Mouse (Mus musculus): ENCODE measurements around the gene Fam206a. TPM values are rescaled to one million over a fixed set of nuclear protein-coding genes. Genes with fewer than 3 reads are reported as not detected.
A peak's percentile ranks its signal among the peaks of the same experiment; 100 is the strongest.

The Fam206a gene
- 4.1 and 4.8 TPM in 2 replicates for polyA plus RNA-seq (2015; fragmentation: Nextera tagmentation; extraction: Ambion mirVana)

DNA sequence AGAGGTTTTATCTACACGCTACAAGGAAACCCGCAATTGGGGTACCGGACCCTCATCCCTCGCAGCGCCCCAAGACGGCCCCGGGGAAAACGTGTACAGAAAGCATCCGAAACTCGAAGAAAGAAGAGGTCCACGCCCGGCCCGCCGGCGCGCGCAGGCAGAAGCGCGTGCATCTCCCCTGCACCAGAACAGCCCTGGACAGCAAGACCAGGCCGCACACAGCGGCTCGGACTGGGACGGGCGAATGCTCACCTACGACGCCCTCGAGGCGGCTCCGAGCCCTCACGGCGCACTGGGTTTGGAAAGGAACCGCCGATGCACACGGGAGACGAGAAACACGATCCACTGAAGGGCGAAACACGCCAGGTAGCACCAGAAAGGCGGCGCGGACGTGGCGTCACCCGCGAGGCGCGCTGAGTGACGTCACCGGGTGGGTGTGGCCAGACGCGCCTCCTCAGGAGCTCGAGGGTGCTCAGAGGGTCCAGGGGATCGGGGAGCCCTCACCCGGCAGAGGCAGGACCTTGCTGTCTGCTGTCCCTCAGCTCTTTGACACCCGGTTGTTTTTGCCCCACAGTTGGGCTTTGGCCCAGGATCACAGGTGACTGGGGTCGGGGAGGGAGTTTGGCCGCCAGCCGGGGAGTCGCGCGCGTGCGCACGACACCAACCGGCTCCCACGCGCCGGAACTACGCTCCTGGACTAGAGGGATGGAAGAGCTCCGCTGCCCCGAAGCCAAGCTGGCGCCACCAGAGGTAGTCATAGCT lies at the start of gene Fam206a, which contains the start of gene Elp1:
Gene Fam206a (plus strand): TSS at position 439 of the 762 bp plus-strand sequence.
Gene Elp1 (minus strand): TSS at position 425 of the 762 bp plus-strand sequence.
- peaks cover 41% of the 10 kb centered on the region for H3K36me3 ChIP-seq (replicated peaks)
- WGBS (ENCODE audit: insufficient replicate concordance), result 1% methylated on average over 72 of the region's 72 CpGs
- H3K27me3 ChIP-seq, result no peaks in the 10 kb centered on the region
- no peaks in the 10 kb centered on the region for H3K9me3 ChIP-seq (replicated peaks)
- peak within 1 kb of the TSS; percentile 62 for H3K9ac ChIP-seq
- peak; percentile 90 for ATAC-seq (ENCODE audit: insufficient read depth)
- H3K4me2 ChIP-seq, result peak within 1 kb of the TSS; percentile 91
- peak within 1 kb of the TSS; percentile 75 for H3K27ac ChIP-seq (replicated peaks)
- peak within 1 kb of the TSS; percentile 86 for H3K4me3 ChIP-seq (replicated peaks)
- peaks cover 27% of the 10 kb centered on the region for H3K4me1 ChIP-seq (replicated peaks)

DNA sequence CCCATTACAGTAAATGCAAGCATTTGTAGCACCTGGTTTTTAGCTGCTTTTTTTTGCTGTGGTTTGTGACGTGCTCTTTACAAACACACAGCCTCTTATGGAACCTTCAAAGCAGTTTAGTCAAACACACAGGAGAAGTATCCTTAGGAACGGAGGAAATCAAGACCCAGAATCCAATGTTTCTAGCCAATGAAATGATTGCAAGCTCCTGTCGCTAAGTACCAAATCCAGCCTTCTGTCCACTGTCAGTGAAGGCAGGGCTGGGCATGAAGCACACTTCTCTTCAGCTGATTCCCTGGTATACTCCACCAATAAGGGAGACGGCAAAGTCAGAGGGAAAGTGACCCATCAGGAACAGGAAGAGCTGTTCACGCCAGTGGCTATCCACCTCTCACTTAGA lies 46.1 kb upstream of the Fam206a start:
- H3K4me2 ChIP-seq, result no peak overlapping the region; the same call in 1 of the 2 replicates
- peaks cover 83% of the 10 kb centered on the region for H3K36me3 ChIP-seq (replicated peaks)
- WGBS (ENCODE audit: insufficient replicate concordance), result 75% methylated on average over 5 of the region's 5 CpGs
- no peak overlapping the region for H3K9ac ChIP-seq
- no peak overlapping the region for H3K4me3 ChIP-seq (replicated peaks)
- no peak overlapping the region for H3K27ac ChIP-seq (replicated peaks)
- no peaks in the 10 kb centered on the region for H3K9me3 ChIP-seq (replicated peaks)
- H3K4me1 ChIP-seq (replicated peaks), result no peaks in the 10 kb centered on the region
- H3K27me3 ChIP-seq, result no peaks in the 10 kb centered on the region
- ATAC-seq (ENCODE audit: insufficient read depth), result no peak

DNA sequence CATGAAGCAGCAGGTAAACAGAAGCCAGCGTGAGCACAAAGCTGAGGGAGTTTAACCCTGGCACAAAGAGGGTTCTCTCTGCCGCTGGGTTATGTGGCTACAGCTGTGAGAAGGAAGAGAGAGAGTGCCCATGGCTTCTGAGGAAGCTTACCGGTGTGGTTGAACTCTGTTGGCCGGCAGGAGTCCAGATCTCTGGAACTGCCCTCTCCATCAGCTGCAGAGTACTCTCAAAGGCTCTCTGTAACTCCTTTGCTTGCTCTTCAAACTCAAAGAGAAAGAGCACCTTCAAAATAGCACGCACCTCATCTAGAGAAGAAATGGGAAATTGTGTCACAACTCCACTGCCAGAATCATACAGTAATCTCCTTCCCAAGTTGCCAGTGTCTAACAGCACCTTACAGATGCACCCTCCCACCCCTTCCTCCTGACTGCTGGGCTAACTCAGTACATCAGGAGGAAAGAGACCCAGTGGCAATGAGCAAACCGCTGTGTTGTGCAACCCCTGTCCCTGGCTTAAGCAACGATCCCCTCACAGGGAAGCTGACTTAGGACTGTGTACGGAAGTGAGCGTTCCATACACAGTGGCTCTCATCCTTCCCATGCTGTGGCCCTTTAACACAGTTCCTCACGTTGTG lies 45.1 kb upstream of the Fam206a start:
- H3K4me3 ChIP-seq (replicated peaks), result no peak overlapping the region
- H3K9me3 ChIP-seq (replicated peaks), result no peaks in the 10 kb centered on the region
- no peaks in the 10 kb centered on the region for H3K27me3 ChIP-seq
- H3K27ac ChIP-seq (replicated peaks), result 0 out of 2 replicates have a peak overlapping the region, but pooled peaks have one; percentile 9
- no peak overlapping the region for H3K4me2 ChIP-seq
- peaks cover 80% of the 10 kb centered on the region for H3K36me3 ChIP-seq (replicated peaks)
- H3K9ac ChIP-seq, result no peak overlapping the region
- peak; percentile 71 for ATAC-seq (ENCODE audit: insufficient read depth)
- WGBS (ENCODE audit: insufficient replicate concordance), result 73% methylated on average over 10 of the region's 10 CpGs
- no peaks in the 10 kb centered on the region for H3K4me1 ChIP-seq (replicated peaks)

DNA sequence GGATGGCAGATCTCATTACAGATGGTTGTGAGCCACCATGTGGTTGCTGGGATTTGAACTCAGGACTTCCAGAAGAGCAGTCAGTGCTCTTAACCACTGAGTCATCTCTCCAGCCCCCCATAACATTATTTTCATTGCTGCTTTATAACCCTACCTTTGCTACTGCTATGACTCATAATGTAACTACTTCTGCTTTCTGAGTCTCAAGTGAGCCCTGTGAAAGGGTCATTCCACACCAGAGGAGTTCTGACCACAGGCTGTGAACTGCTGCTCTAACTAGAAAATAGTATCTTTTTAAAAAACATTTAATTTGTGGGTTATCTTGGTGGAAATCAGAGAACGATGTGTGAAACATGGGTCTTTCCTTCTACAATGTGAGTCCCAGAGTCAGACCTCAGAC lies 44.5 kb upstream of the Fam206a start:
- Histone ChIP-seq H3K4me1 (replicated peaks) (no peaks in the 10 kb centered on the region), H3K27me3 (no peaks in the 10 kb centered on the region), H3K4me2 (no peak overlapping the region), H3K4me3 (replicated peaks) (no peak overlapping the region), H3K36me3 (replicated peaks) (peaks cover 84% of the 10 kb centered on the region), H3K9ac (no peak overlapping the region), H3K9me3 (replicated peaks) (no peaks in the 10 kb centered on the region), H3K27ac (replicated peaks) (no peak overlapping the region)
- 60% methylated on average over 1 of the region's 1 CpGs for WGBS (ENCODE audit: insufficient replicate concordance)
- ATAC-seq (ENCODE audit: insufficient read depth), result 0 out of 2 replicates have a peak, but pooled peaks have one; percentile 44

DNA sequence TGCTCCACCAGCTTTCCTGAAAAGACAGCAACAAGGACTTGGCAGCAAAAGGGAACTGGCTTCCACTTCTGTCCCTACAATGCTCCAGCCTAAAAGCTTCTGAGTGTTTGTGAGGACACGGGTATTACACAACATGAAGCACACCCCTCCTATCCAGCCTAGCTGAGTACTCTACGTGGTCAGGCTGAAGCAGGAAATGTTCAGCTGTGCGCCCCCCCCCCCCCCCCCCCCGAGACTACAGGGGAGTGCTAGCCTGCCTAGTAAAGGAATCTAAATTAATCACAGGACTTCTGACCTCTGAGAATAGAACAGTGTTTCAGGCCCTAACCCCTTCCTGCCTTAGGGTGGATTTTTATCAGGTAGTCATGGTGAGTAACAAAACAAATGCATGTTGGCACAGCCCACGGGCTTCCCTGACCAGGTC lies 34.3 kb upstream of the Fam206a start:
- 45% methylated on average over 5 of the region's 5 CpGs for WGBS (ENCODE audit: insufficient replicate concordance)
- H3K9me3 ChIP-seq (replicated peaks), result no peaks in the 10 kb centered on the region

DNA sequence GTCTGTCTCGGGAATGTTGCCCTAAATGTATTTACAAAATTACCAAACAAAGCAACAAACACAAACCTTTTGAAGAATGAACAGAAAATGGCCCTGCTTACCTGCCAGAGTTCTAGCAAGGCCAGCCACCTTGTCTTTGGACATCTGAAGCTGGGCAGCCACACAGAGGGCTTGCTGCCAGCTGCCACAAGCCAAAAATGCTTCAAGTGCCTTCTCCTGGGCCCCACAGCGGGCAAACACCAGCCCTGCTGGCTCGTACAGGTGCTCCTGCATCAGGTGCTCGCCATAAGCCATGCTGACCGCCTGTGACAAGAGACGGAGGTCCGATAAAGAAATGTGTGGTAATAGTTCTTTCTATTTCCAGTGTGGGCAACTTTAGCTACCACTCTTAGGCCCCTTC lies 33.2 kb upstream of the Fam206a start:
- H3K27ac ChIP-seq (replicated peaks), result no peak overlapping the region
- H3K4me2 ChIP-seq, result no peak overlapping the region
- no peak overlapping the region for H3K4me3 ChIP-seq (replicated peaks)
- peaks cover 93% of the 10 kb centered on the region for H3K36me3 ChIP-seq (replicated peaks)
- ATAC-seq (ENCODE audit: insufficient read depth), result no peak
- no peak overlapping the region for H3K9ac ChIP-seq
- no peaks in the 10 kb centered on the region for H3K9me3 ChIP-seq (replicated peaks)
- 73% methylated on average over 7 of the region's 7 CpGs for WGBS (ENCODE audit: insufficient replicate concordance)
- no peaks in the 10 kb centered on the region for H3K4me1 ChIP-seq (replicated peaks)
- no peaks in the 10 kb centered on the region for H3K27me3 ChIP-seq

More for the DNA sequence above, 34.3 kb upstream of the Fam206a start:
- no peak overlapping the region for H3K9ac ChIP-seq
- no peaks in the 10 kb centered on the region for H3K4me1 ChIP-seq (replicated peaks)
- no peaks in the 10 kb centered on the region for H3K27me3 ChIP-seq
- no peak overlapping the region for H3K27ac ChIP-seq (replicated peaks)
- no peak overlapping the region for H3K4me3 ChIP-seq (replicated peaks)
- no peak for ATAC-seq (ENCODE audit: insufficient read depth)
- H3K36me3 ChIP-seq (replicated peaks), result peaks cover 88% of the 10 kb centered on the region
- H3K4me2 ChIP-seq, result no peak overlapping the region

DNA sequence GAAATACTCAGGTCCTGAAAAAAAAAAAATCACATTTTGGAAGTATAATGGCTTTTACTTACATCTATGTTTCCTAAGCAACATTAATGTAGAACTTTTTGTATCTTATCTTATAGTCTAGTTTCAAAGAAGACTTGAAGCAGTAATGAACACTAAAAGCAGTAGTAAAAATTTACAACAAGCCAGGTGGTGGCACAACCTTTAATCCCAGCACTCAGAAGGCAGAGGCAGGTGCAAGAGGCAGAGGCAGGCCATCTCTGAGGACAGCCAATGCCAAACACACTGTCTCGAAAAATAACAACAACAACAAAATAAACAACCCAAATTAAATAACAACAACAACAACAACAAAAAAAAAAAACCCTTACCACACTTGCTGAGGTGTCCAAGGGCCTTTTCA lies 31.1 kb upstream of the Fam206a start:
- 47% methylated on average over 1 of the region's 1 CpGs for WGBS (ENCODE audit: insufficient replicate concordance)
- Histone ChIP-seq H3K36me3 (replicated peaks) (peaks cover 89% of the 10 kb centered on the region), H3K27me3 (no peaks in the 10 kb centered on the region), H3K4me3 (replicated peaks) (no peak overlapping the region), H3K4me1 (replicated peaks) (no peaks in the 10 kb centered on the region), H3K9me3 (replicated peaks) (no peaks in the 10 kb centered on the region), H3K9ac (no peak overlapping the region), H3K27ac (replicated peaks) (no peak overlapping the region), H3K4me2 (no peak overlapping the region)
- no peak for ATAC-seq (ENCODE audit: insufficient read depth)

DNA sequence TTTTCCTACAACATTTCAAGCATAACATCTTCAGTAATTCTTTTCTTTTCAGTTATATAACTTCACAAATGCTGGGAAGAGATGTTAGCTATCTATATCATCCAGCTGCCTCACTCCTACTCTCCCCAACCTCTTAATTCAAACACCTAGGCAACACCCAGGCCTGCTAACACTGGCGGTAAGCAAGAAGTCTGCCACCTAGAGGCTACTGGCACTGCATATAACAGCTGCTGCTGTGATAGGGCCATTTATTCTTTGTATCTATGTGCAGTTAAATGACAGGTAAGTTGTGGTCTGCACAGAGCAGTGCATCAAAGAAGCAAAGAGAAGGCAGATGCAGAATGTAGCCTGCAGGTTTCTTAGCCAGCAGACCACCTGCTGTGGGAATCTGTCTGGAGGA lies 10.8 kb upstream of the Fam206a start:
- Histone ChIP-seq H3K9me3 (replicated peaks) (no peaks in the 10 kb centered on the region), H3K4me3 (replicated peaks) (no peak overlapping the region), H3K27me3 (no peaks in the 10 kb centered on the region), H3K27ac (replicated peaks) (no peak overlapping the region), H3K4me1 (replicated peaks) (no peaks in the 10 kb centered on the region), H3K4me2 (no peak overlapping the region), H3K9ac (no peak overlapping the region), H3K36me3 (replicated peaks) (peaks cover 90% of the 10 kb centered on the region)
- ATAC-seq (ENCODE audit: insufficient read depth), result no peak
- 38% methylated on average over 1 of the region's 1 CpGs for WGBS (ENCODE audit: insufficient replicate concordance)

DNA sequence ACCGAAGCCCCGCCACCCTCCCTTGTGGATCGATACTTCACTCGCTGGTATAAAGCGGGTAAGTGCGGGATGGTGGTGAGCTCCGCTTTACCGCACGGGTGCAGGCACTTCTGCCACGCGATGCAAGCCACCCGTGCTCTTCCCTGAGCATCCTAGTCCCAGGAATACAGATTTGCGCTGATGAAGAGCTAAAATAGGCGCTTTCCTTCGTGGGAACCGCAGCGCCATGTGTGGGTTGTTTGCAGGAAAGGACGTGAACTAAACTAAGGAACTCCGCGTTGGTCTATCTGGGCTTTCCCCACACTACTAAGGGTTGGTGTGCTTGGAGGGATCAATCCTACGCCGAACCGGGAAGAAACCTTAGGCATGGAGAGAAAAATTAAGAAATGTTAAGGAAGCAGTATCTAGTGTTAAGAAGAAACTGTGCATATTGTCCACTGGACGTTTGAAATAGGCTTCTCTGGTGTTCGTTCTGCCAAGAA lies 565 bp downstream of the Fam206a start:
- 2% methylated on average over 25 of the region's 25 CpGs for WGBS (ENCODE audit: insufficient replicate concordance)
- H3K4me2 ChIP-seq, result peak overlapping the region; percentile 91
- peak overlapping the region; percentile 62 for H3K9ac ChIP-seq
- no peaks in the 10 kb centered on the region for H3K9me3 ChIP-seq (replicated peaks)
- peak overlapping the region; percentile 75; the same call in 1 of the 2 replicates for H3K27ac ChIP-seq (replicated peaks)
- H3K36me3 ChIP-seq (replicated peaks), result peaks cover 39% of the 10 kb centered on the region
- H3K4me3 ChIP-seq (replicated peaks), result peak overlapping the region; percentile 86
- no peaks in the 10 kb centered on the region for H3K27me3 ChIP-seq
- H3K4me1 ChIP-seq (replicated peaks), result peaks cover 27% of the 10 kb centered on the region
- ATAC-seq (ENCODE audit: insufficient read depth), result peak; percentile 9; the same call in 1 of the 2 replicates

DNA sequence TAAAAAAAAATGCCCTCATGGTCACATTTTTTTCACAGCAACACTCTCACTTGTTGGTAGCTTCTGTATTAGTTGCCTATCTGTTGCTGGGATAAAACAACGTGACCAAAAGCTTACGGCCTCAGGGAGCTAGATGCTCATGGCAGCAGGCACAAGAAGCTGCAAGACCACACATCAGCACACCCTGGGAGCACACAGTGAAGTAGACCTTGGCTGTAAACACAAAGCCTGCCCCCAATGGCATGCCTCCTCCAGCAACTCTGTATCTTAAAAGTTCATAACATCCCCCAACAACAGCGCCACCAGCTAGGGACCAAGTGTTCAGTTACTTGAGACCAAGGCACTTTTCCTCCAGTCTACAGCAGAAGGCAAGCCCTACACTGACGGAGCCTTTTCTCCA lies 6.9 kb downstream of the Fam206a start:
- Histone ChIP-seq H3K9me3 (replicated peaks) (no peaks in the 10 kb centered on the region), H3K4me2 (no peak overlapping the region), H3K36me3 (replicated peaks) (peaks cover 20% of the 10 kb centered on the region), H3K27ac (replicated peaks) (no peak overlapping the region), H3K4me1 (replicated peaks) (no peaks in the 10 kb centered on the region), H3K4me3 (replicated peaks) (no peak overlapping the region), H3K9ac (no peak overlapping the region), H3K27me3 (no peaks in the 10 kb centered on the region)
- ATAC-seq (ENCODE audit: insufficient read depth), result no peak
- WGBS (ENCODE audit: insufficient replicate concordance), result 55% methylated on average over 4 of the region's 4 CpGs

DNA sequence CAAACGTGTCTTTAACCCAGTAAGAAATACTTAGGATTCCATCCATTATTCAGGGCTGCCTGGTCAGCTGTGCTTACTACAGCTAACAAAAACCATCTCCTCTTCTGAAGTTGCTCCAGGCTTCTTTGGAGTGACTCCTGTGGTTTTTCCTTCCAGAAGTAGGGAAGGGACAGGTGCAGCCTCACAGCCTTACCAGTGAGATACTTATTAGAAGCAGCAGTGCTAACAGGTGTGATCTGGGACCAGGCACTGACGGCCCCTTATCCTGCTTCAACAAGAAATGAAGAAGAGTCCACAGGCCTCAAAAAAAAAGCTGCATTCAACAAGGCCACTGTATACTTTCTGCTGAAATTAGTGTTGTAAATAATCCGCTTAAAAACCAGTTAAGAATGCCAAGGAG lies 9.5 kb downstream of the Fam206a start:
- no peak overlapping the region for H3K4me2 ChIP-seq
- H3K27me3 ChIP-seq, result no peaks in the 10 kb centered on the region
- no peak overlapping the region for H3K27ac ChIP-seq (replicated peaks)
- no peaks in the 10 kb centered on the region for H3K9me3 ChIP-seq (replicated peaks)
- no peak overlapping the region for H3K9ac ChIP-seq
- peaks cover 8% of the 10 kb centered on the region for H3K36me3 ChIP-seq (replicated peaks)
- ATAC-seq (ENCODE audit: insufficient read depth), result no peak
- WGBS (ENCODE audit: insufficient replicate concordance), result 48% methylated on average over 3 of the region's 3 CpGs
- no peak overlapping the region for H3K4me3 ChIP-seq (replicated peaks)
- H3K4me1 ChIP-seq (replicated peaks), result no peaks in the 10 kb centered on the region

All from liver, embryonic 15.5 days (tissue).